Mouse (Mus musculus): ENCODE measurements around the gene Ddx17.

Ddx17 gene

GRCm38 (mm10) chr15:79507055-79507828 lies 39.3 kb downstream of the Ddx17 start:
- Histone ChIP-seq H3K27me3 (ENCODE audit: control insufficient read depth, insufficient read depth, low read length, poor library complexity, severe bottlenecking) (no peaks in the 10 kb centered on the region), H3K36me3 (ENCODE audit: control insufficient read depth, insufficient read depth, low read length, poor library complexity, severe bottlenecking) (no peaks in the 10 kb centered on the region)
- no peak for DNase-seq (ENCODE audit: low read depth, low spot score)

- H3K27me3 ChIP-seq (ENCODE audit: control insufficient read depth, insufficient read depth, low read length, poor library complexity, severe bottlenecking) = no peaks in the 10 kb centered on the region
- no peak for DNase-seq (ENCODE audit: low read depth, low spot score)
- H3K36me3 ChIP-seq (ENCODE audit: control insufficient read depth, insufficient read depth, low read length, poor library complexity, severe bottlenecking) = no peaks in the 10 kb centered on the region
Observed at GRCm38 (mm10) chr15:79506460-79506859, 40.1 kb downstream of the Ddx17 start.

GRCm38 (mm10) chr15:79505616-79506283 lies 40.8 kb downstream of the Ddx17 start:
- H3K36me3 ChIP-seq (ENCODE audit: control insufficient read depth, insufficient read depth, low read length, poor library complexity, severe bottlenecking) = no peaks in the 10 kb centered on the region
- no peaks in the 10 kb centered on the region for H3K27me3 ChIP-seq (ENCODE audit: control insufficient read depth, insufficient read depth, low read length, poor library complexity, severe bottlenecking)
- no peak for DNase-seq (ENCODE audit: low read depth, low spot score)

- Histone ChIP-seq H3K36me3 (ENCODE audit: control insufficient read depth, insufficient read depth, low read length, poor library complexity, severe bottlenecking) (no peaks in the 10 kb centered on the region), H3K27me3 (ENCODE audit: control insufficient read depth, insufficient read depth, low read length, poor library complexity, severe bottlenecking) (no peaks in the 10 kb centered on the region)
- DNase-seq (ENCODE audit: low read depth, low spot score) = no peak
Observed at GRCm38 (mm10) chr15:79504707-79505452, 41.7 kb downstream of the Ddx17 start, which contains the start of gene Kcnj4. Gene Kcnj4 (minus strand): TSS chr15:79505241.

GRCm38 (mm10) chr15:79503438-79503837 lies 43.1 kb downstream of the Ddx17 start:
- DNase-seq (ENCODE audit: low read depth, low spot score) = no peak
- Histone ChIP-seq H3K27me3 (ENCODE audit: control insufficient read depth, insufficient read depth, low read length, poor library complexity, severe bottlenecking) (no peaks in the 10 kb centered on the region), H3K36me3 (ENCODE audit: control insufficient read depth, insufficient read depth, low read length, poor library complexity, severe bottlenecking) (no peaks in the 10 kb centered on the region)

- Histone ChIP-seq H3K27me3 (ENCODE audit: control insufficient read depth, insufficient read depth, low read length, poor library complexity, severe bottlenecking) (no peaks in the 10 kb centered on the region), H3K36me3 (ENCODE audit: control insufficient read depth, insufficient read depth, low read length, poor library complexity, severe bottlenecking) (no peaks in the 10 kb centered on the region)
- DNase-seq (ENCODE audit: low read depth, low spot score) = no peak
Observed at GRCm38 (mm10) chr15:79502891-79503341, 43.6 kb downstream of the Ddx17 start.

GRCm38 (mm10) chr15:79500110-79500509 lies 46.4 kb downstream of the Ddx17 start:
- DNase-seq (ENCODE audit: low read depth, low spot score) = no peak
- no peaks in the 10 kb centered on the region for H3K27me3 ChIP-seq (ENCODE audit: control insufficient read depth, insufficient read depth, low read length, poor library complexity, severe bottlenecking)

GRCm38 (mm10) chr15:79493527-79493926 lies 53.0 kb downstream of the Ddx17 start:
- H3K27me3 ChIP-seq (ENCODE audit: control insufficient read depth, insufficient read depth, low read length, poor library complexity, severe bottlenecking) = no peaks in the 10 kb centered on the region
- no peaks in the 10 kb centered on the region for H3K36me3 ChIP-seq (ENCODE audit: control insufficient read depth, insufficient read depth, low read length, poor library complexity, severe bottlenecking)
- DNase-seq (ENCODE audit: low read depth, low spot score) = no peak

More at GRCm38 (mm10) chr15:79500110-79500509, 46.4 kb downstream of the Ddx17 start:
- H3K36me3 ChIP-seq (ENCODE audit: control insufficient read depth, insufficient read depth, low read length, poor library complexity, severe bottlenecking) = no peaks in the 10 kb centered on the region

- Histone ChIP-seq H3K27me3 (ENCODE audit: control insufficient read depth, insufficient read depth, low read length, poor library complexity, severe bottlenecking) (no peaks in the 10 kb centered on the region), H3K36me3 (ENCODE audit: control insufficient read depth, insufficient read depth, low read length, poor library complexity, severe bottlenecking) (no peaks in the 10 kb centered on the region)
- no peak for DNase-seq (ENCODE audit: low read depth, low spot score)
Observed at GRCm38 (mm10) chr15:79489463-79489862, 57.1 kb downstream of the Ddx17 start.

- no peaks in the 10 kb centered on the region for H3K27me3 ChIP-seq (ENCODE audit: control insufficient read depth, insufficient read depth, low read length, poor library complexity, severe bottlenecking)
- no peak for DNase-seq (ENCODE audit: low read depth, low spot score)
- no peaks in the 10 kb centered on the region for H3K36me3 ChIP-seq (ENCODE audit: control insufficient read depth, insufficient read depth, low read length, poor library complexity, severe bottlenecking)
Observed at GRCm38 (mm10) chr15:79481181-79481688, 65.3 kb downstream of the Ddx17 start.

All from splenic B cell, adult 2 months (primary cell).